Mouse (Mus musculus) kidney, embryonic 16.5 days (tissue): Measurements from ENCODE around the gene Batf3. TPM values are rescaled to one million over a fixed set of nuclear protein-coding genes. Genes with fewer than 3 reads are reported as not detected.

Experiments
- ATAC-seq: fragments of 200-750 bp; cut with Nextera tagmentation; 2 replicates; pipeline ENCODE4 v1.8.0; 2017; ENCODE audit warnings: moderate TSS enrichment; ENCODE audit not compliant: low FRiP score, low TSS enrichment
- H3K27ac ChIP-seq: fragments of 300-500 bp; sonication (generic); 2 replicates; pipeline ENCODE4 v1.5.1; 2014; ENCODE audit warnings: low read length
- H3K27me3 ChIP-seq: fragments of 300-500 bp; sonication (generic); 2 replicates; pipeline ENCODE4 v1.6.1; 2014; ENCODE audit warnings: low read length, control low read depth, mixed read lengths; ENCODE audit not compliant: insufficient read depth
- H3K36me3 ChIP-seq: fragments of 300-500 bp; sonication (generic); 2 replicates; pipeline ENCODE4 v1.6.1; 2014; ENCODE audit warnings: low read length, control low read depth, mixed read lengths; ENCODE audit not compliant: insufficient read depth
- H3K4me1 ChIP-seq: fragments of 300-500 bp; sonication (generic); 2 replicates; pipeline ENCODE4 v1.6.1; 2014; ENCODE audit warnings: low read length, control low read depth, mixed read lengths; ENCODE audit not compliant: insufficient read depth
- H3K4me2 ChIP-seq: fragments of 300-500 bp; sonication (generic); replicated peaks from 2 replicates; pipeline ENCODE4 v1.6.1; 2014; ENCODE audit warnings: low read depth, low read length
- H3K4me3 ChIP-seq: fragments of 300-500 bp; sonication (generic); 2 replicates; pipeline ENCODE4 v1.5.1; 2014; ENCODE audit warnings: mild to moderate bottlenecking, low read length
- H3K9ac ChIP-seq: fragments of 300-500 bp; sonication (generic); replicated peaks from 2 replicates; pipeline ENCODE4 v1.6.1; 2014; ENCODE audit warnings: low read length
- H3K9me3 ChIP-seq: fragments of 300-500 bp; sonication (generic); 2 replicates; pipeline ENCODE4 v1.6.1; 2016; ENCODE audit warnings: low read length, control low read depth
- WGBS: fragments of 180-500 bp; shearing (Covaris S2); extraction: QIAGEN DNeasy Blood & Tissue Kit; methylation state at CpG from one replicate; pipeline ENCODE4 v1.1.7; 2014; 5-methylcytosine and 5-hydroxymethylcytosine counted together
- polyA plus RNA-seq: library from polyadenylated mRNA; unstranded; fragments of >200 nt; fragmentation: Nextera tagmentation; extraction: Ambion mirVana; gene quantifications from 2 replicates; pipeline ENCODE4 v1.2.1, GENCODE M21; 2015

The Batf3 gene
- polyA plus RNA-seq, 1 experiment from 2014 or later = 13.5 TPM

- H3K27ac ChIP-seq = no peak overlapping the region
- H3K9me3 ChIP-seq = 0 out of 2 replicates have a peak, but pooled peaks cover 3% of the 10 kb centered on the region
- H3K27me3 ChIP-seq = no peaks in the 10 kb centered on the region
- H3K4me2 ChIP-seq = no peak overlapping the region
- WGBS = 68% methylated on average over 5 of the region's 5 CpGs
- H3K4me3 ChIP-seq = no peak overlapping the region
- H3K9ac ChIP-seq = no peak overlapping the region
- no peaks in the 10 kb centered on the region for H3K36me3 ChIP-seq
- no peak for ATAC-seq
- H3K4me1 ChIP-seq = peaks cover 17% of the 10 kb centered on the region
Measured at GRCm38 (mm10) chr1:191099772-191100291, 2.2 kb downstream of the Batf3 start.

DNA sequence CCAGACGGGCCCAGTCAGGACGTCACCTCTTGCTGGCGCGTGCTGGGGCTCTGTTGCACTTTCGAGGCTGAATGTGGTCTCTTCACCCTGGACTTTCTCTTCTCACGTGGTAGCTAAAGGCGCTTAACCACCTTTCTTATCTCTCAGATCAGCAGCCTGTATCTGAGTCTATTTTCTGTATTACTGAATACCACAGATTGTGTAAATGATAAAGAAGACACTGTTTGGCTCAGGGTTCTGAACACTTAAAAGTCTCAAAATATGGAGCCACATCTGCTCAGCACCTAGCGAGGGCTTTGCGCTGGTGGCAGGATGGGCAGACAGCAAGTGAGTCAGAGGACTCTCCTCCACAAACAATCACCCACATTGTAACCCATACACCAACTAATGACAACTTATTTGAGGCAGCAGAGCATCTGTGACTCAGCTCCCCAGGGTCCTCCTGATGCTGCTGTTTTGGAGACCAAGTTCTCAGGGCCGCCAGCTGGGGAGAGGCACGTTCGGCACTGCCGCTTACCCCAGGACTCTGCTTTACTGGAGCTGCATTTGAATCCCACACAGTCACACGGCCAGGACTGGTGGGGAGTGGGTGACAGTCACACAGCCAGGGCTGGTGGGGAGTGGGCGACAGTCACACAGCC, 5.2 kb downstream of the Batf3 start:
- Histone ChIP-seq H3K9me3 (0 out of 2 replicates have a peak, but pooled peaks cover 3% of the 10 kb centered on the region), H3K9ac (no peak overlapping the region), H3K36me3 (no peaks in the 10 kb centered on the region), H3K4me3 (no peak overlapping the region), H3K4me1 (peaks cover 11% of the 10 kb centered on the region), H3K4me2 (no peak overlapping the region), H3K27ac (no peak overlapping the region), H3K27me3 (no peaks in the 10 kb centered on the region)
- ATAC-seq = no peak
- WGBS = 86% methylated on average over 15 of the region's 15 CpGs

- no peak for ATAC-seq
- Histone ChIP-seq H3K4me1 (no peaks in the 10 kb centered on the region), H3K9ac (no peak overlapping the region), H3K36me3 (no peaks in the 10 kb centered on the region), H3K9me3 (0 out of 2 replicates have a peak, but pooled peaks cover 3% of the 10 kb centered on the region), H3K4me2 (no peak overlapping the region), H3K27ac (no peak overlapping the region), H3K27me3 (no peaks in the 10 kb centered on the region), H3K4me3 (no peak overlapping the region)
- 85% methylated on average over 9 of the region's 9 CpGs for WGBS
Measured at GRCm38 (mm10) chr1:191105246-191105645, 7.6 kb downstream of the Batf3 start.

- H3K27ac ChIP-seq = no peak overlapping the region
- no peak overlapping the region for H3K9ac ChIP-seq
- no peak overlapping the region for H3K4me2 ChIP-seq
- ATAC-seq = no peak
- H3K27me3 ChIP-seq = no peaks in the 10 kb centered on the region
- no peaks in the 10 kb centered on the region for H3K36me3 ChIP-seq
- WGBS = 59% methylated on average over 10 of the region's 10 CpGs
- peaks cover 16% of the 10 kb centered on the region for H3K4me1 ChIP-seq
- H3K4me3 ChIP-seq = no peak overlapping the region
- no peaks in the 10 kb centered on the region for H3K9me3 ChIP-seq
Measured at GRCm38 (mm10) chr1:191107306-191107705, 9.7 kb downstream of the Batf3 start.

- 90% methylated on average over 9 of the region's 9 CpGs for WGBS
- Histone ChIP-seq H3K27me3 (no peaks in the 10 kb centered on the region), H3K27ac (no peak overlapping the region), H3K9me3 (no peaks in the 10 kb centered on the region), H3K4me1 (peaks cover 16% of the 10 kb centered on the region), H3K36me3 (no peaks in the 10 kb centered on the region), H3K4me2 (no peak overlapping the region), H3K4me3 (no peak overlapping the region), H3K9ac (no peak overlapping the region)
- ATAC-seq = no peak
Measured at GRCm38 (mm10) chr1:191109907-191110306, 12.3 kb downstream of the Batf3 start.

GRCm38 (mm10) chr1:191111146-191111545, 13.5 kb downstream of the Batf3 start:
- H3K36me3 ChIP-seq = no peaks in the 10 kb centered on the region
- no peaks in the 10 kb centered on the region for H3K9me3 ChIP-seq
- ATAC-seq = peak; percentile 64; the same call in 1 of the 2 replicates
- H3K4me3 ChIP-seq = no peak overlapping the region
- peak overlapping the region; percentile 49; the same call in 1 of the 2 replicates for H3K27ac ChIP-seq
- peaks cover 16% of the 10 kb centered on the region for H3K4me1 ChIP-seq
- 0 out of 2 replicates have a peak overlapping the region, but pooled peaks have one; percentile 8 for H3K4me2 ChIP-seq
- no peak overlapping the region for H3K9ac ChIP-seq
- no peaks in the 10 kb centered on the region for H3K27me3 ChIP-seq
- 34% methylated on average over 8 of the region's 8 CpGs for WGBS

DNA sequence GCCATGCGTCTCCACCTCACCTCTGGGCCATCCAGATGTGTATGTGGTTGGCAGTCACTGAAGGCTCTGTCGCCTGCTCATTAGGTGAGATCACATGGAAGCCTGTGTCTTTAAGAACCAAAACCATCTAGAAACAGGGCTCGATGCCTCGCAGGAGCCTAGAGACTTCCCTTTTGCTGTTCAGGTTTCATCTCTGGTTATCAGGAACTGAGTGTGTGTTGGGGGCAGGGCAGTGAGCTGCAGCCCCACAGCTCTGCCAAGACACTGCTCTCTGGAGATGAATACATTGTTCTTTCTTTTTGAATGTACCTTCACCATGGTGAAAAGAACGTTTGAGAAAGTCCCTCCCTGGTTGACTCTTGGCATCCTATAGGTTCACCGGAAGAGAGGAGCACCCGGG, 17.2 kb downstream of the Batf3 start:
- WGBS = 72% methylated on average over 7 of the region's 7 CpGs
- H3K9ac ChIP-seq = no peak overlapping the region
- no peaks in the 10 kb centered on the region for H3K27me3 ChIP-seq
- H3K4me3 ChIP-seq = no peak overlapping the region
- no peak overlapping the region for H3K4me2 ChIP-seq
- no peak for ATAC-seq
- H3K36me3 ChIP-seq = no peaks in the 10 kb centered on the region
- H3K4me1 ChIP-seq = peaks cover 16% of the 10 kb centered on the region
- H3K9me3 ChIP-seq = no peaks in the 10 kb centered on the region
- H3K27ac ChIP-seq = no peak overlapping the region

DNA sequence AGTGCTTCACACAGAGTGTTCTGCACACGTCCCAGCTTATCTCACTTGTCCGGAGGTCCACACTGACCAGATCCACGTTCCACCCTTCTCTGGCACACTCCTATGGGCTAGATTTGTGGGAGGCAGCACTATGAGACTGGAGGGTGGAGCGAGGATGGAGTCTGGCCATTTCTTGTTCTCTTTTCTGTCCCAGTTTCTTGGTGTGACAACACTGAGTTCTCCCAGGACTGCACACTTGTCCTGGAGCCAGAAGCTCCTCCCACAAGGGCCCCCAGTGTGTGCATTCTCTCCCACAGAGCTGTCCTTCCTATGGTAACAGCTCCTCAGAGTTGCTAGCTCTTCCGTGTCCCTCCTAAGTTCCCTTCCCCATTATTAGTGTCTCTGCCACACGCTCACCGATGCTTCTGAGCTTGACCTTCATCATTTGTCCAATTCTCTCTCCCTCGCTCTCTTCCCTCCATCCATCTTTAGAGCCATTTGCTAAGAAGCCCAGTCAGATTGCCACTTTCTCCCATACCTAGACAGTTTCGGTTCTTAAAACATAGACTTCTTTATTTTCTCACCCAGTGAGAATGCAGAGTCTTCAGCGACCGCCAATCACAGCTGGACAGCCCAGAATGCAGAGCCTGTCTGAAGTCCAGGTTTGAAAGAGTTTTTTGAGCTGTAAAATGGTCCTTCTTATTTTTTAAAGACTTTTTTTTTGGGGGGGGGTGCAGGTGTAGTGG, 18.0 kb downstream of the Batf3 start:
- H3K27me3 ChIP-seq = no peaks in the 10 kb centered on the region
- no peaks in the 10 kb centered on the region for H3K36me3 ChIP-seq
- no peaks in the 10 kb centered on the region for H3K9me3 ChIP-seq
- no peak overlapping the region for H3K27ac ChIP-seq
- H3K4me3 ChIP-seq = no peak overlapping the region
- H3K4me2 ChIP-seq = no peak overlapping the region
- no peak for ATAC-seq
- no peak overlapping the region for H3K9ac ChIP-seq
- 84% methylated on average over 11 of the region's 11 CpGs for WGBS
- peaks cover 14% of the 10 kb centered on the region for H3K4me1 ChIP-seq

DNA sequence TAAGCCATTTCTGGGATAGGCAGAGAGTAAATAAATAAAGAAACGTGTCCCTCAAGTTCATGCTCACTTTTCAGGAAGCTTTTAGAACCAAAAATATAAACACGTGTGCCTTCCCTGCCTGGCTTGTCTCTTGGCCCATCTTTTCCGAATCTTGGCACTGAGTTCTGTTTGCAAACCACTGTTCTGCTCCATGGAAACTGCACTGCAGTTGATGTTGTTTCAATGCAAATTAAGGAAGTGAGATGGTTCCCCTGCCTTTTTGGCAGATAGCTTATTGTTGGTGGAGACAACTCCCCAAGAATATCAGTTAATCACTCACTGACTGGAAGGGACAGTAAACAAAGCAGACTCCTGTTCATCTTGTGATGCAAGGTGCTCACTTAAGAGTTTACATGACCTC, 25.1 kb downstream of the Batf3 start:
- Histone ChIP-seq H3K4me1 (peaks cover 8% of the 10 kb centered on the region; the same call in 1 of the 2 replicates), H3K9me3 (no peaks in the 10 kb centered on the region), H3K27ac (no peak overlapping the region), H3K9ac (no peak overlapping the region), H3K27me3 (peaks cover 6% of the 10 kb centered on the region; the same call in 1 of the 2 replicates), H3K36me3 (no peaks in the 10 kb centered on the region), H3K4me2 (no peak overlapping the region), H3K4me3 (no peak overlapping the region)
- no peak for ATAC-seq
- 59% methylated on average over 3 of the region's 3 CpGs for WGBS

DNA sequence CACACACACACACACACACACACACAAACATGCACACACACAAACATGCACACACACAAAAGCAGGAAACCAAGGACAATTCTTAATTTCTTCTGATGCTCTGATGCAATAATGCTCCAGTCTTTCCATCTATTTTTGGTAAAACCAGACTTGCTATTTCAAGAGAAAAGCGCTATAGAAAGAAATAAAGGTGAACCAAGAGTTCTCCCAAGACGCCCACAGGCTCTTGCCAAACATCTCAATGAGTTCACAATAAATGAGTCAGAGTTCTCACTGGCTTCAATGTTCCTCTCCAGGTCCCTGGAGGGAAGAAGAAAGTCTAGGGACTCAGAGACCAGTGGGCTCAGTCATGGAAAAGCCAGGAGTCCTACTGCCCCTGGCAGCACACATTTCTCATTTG, 26.0 kb downstream of the Batf3 start:
- H3K9ac ChIP-seq = no peak overlapping the region
- H3K4me1 ChIP-seq = peaks cover 8% of the 10 kb centered on the region; the same call in 1 of the 2 replicates
- 85% methylated on average over 2 of the region's 2 CpGs for WGBS
- H3K9me3 ChIP-seq = no peaks in the 10 kb centered on the region
- H3K4me3 ChIP-seq = no peak overlapping the region
- no peak overlapping the region for H3K27ac ChIP-seq
- peaks cover 6% of the 10 kb centered on the region; the same call in 1 of the 2 replicates for H3K27me3 ChIP-seq
- no peaks in the 10 kb centered on the region for H3K36me3 ChIP-seq
- H3K4me2 ChIP-seq = no peak overlapping the region
- ATAC-seq = no peak
